Mouse (Mus musculus) liver, embryonic 13.5 days (tissue): ENCODE data around the gene Ubqln3. TPM values are rescaled to one million over a fixed set of nuclear protein-coding genes. Genes with fewer than 3 reads are reported as not detected.

ENCODE experiments used
- ATAC-seq: fragments of 200-750 bp; cut with Nextera tagmentation; 2 replicates; pipeline ENCODE4 v1.8.0; 2017; ENCODE audit warnings: low read depth, mild to moderate bottlenecking, moderate number of reproducible peaks, moderate library complexity
- DNase-seq: peaks from one replicate; pipeline ENCODE4 v3.0.0; 2022
- H3K27ac ChIP-seq: fragments of 300-500 bp; sonication (generic); 2 replicates; pipeline ENCODE4 v1.5.1; 2015; ENCODE audit warnings: moderate library complexity, mild to moderate bottlenecking, inconsistent platforms
- H3K27me3 ChIP-seq: fragments of 300-500 bp; sonication (generic); 2 replicates; pipeline ENCODE4 v1.6.1; 2015; ENCODE audit warnings: mild to moderate bottlenecking, inconsistent platforms
- H3K36me3 ChIP-seq: fragments of 300-500 bp; sonication (generic); 2 replicates; pipeline ENCODE4 v1.6.1; 2015; ENCODE audit warnings: mild to moderate bottlenecking, inconsistent platforms
- H3K4me1 ChIP-seq: fragments of 300-500 bp; sonication (generic); replicated peaks from 2 replicates; pipeline ENCODE4 v1.6.1; 2015; ENCODE audit warnings: inconsistent platforms
- H3K4me2 ChIP-seq: fragments of 300-500 bp; sonication (generic); 2 replicates; pipeline ENCODE4 v1.6.1; 2015; ENCODE audit warnings: inconsistent platforms, mild to moderate bottlenecking, moderate library complexity
- H3K4me3 ChIP-seq: fragments of 300-500 bp; sonication (generic); replicated peaks from 2 replicates; pipeline ENCODE4 v1.5.1; 2015; ENCODE audit warnings: mild to moderate bottlenecking, inconsistent platforms
- H3K9ac ChIP-seq: fragments of 300-500 bp; sonication (generic); 2 replicates; pipeline ENCODE4 v1.6.1; 2015; ENCODE audit warnings: mild to moderate bottlenecking, inconsistent platforms
- H3K9me3 ChIP-seq: fragments of 300-500 bp; sonication (generic); replicated peaks from 2 replicates; pipeline ENCODE4 v1.6.1; 2016; ENCODE audit warnings: inconsistent platforms
- WGBS: fragments of 180-500 bp; shearing (Covaris S2); methylation state at CpG from one replicate; pipeline ENCODE4 v1.1.7; 2015; ENCODE audit not compliant: insufficient replicate concordance; 5-methylcytosine and 5-hydroxymethylcytosine counted together
- polyA plus RNA-seq: library from polyadenylated mRNA; unstranded; fragments of >200 nt; fragmentation: Nextera tagmentation; extraction: Ambion mirVana; gene quantifications from 2 replicates; pipeline ENCODE4 v1.2.1, GENCODE M21; 2015

Ubqln3 gene
- polyA plus RNA-seq, 1 experiment from 2014 or later = not detected

DNA sequence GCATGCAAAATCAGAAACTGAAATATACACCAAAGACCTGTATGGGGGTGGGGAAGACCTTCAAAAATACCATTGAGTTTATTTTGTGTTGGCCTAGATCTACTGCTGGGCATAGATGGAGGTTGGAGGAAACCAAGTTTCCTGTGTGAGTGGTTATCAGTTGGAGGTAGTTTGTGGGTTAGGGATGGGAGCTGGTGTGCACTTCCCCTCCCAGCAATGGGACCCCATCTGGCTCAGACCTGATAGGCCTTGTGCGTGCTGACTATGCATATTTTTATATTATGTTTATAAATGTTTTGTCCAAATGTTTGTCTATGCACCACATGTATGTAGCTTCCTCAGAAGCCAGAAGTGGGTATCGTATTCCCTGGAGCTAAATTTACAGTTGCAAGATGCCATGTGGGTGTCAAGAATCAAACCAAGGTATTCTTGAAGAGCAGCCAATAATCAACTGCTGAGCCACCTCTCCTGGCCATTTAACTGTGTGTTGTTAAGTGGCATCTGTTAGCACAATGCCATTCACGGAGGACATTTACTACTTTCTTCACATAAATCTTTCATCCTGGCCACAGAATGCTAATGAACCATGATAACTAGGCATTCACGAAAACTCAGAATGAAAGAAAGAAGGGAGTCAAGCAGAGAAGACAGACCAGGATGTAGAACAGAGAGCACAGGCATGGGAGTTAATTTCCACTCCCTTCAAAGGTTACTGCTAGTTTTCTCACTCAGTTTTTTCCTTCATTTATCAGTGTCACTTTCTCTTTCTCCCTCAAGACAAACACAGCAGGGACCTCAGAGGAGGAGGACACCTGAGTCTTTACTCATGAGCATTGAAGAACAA, 38.9 kb downstream of the Ubqln3 start:
- Histone ChIP-seq H3K9ac (no peak overlapping the region), H3K36me3 (no peaks in the 10 kb centered on the region), H3K4me3 (no peak overlapping the region), H3K4me1 (no peaks in the 10 kb centered on the region), H3K9me3 (no peaks in the 10 kb centered on the region), H3K4me2 (no peak overlapping the region), H3K27ac (no peak overlapping the region), H3K27me3 (no peaks in the 10 kb centered on the region)
- no peak for DNase-seq
- peak; percentile 74 for ATAC-seq
- 18% methylated on average over 4 of the region's 4 CpGs for WGBS

Other genes with a start within 250 kb of the Ubqln3 start
- gene Olfr64, start 248.8 kb downstream of the Ubqln3 start, polyA plus RNA-seq = not detected in 2 replicates
- not detected in 2 replicates for gene Olfr65, start 239.8 kb downstream of the Ubqln3 start, polyA plus RNA-seq
- gene Olfr631, start 214.5 kb downstream of the Ubqln3 start, polyA plus RNA-seq = 0.12 TPM in 1 of 2 replicates, not detected in the other
- 0.21 and 0.33 TPM in 2 replicates for gene Olfr632, start 208.9 kb downstream of the Ubqln3 start, polyA plus RNA-seq
- not detected in 2 replicates for gene Olfr633, start 198.8 kb downstream of the Ubqln3 start, polyA plus RNA-seq
- gene Olfr635, start 172.1 kb downstream of the Ubqln3 start, polyA plus RNA-seq = not detected in 2 replicates
- not detected in 2 replicates for gene Olfr638, start 144.5 kb downstream of the Ubqln3 start, polyA plus RNA-seq
- gene Olfr639, start 126.0 kb downstream of the Ubqln3 start, polyA plus RNA-seq = not detected in 2 replicates
- not detected in 2 replicates for gene Olfr640, start 117.7 kb downstream of the Ubqln3 start, polyA plus RNA-seq
- not detected in 2 replicates for gene Olfr641, start 107.8 kb downstream of the Ubqln3 start, polyA plus RNA-seq
- not detected in 2 replicates for gene Olfr642, start 90.6 kb downstream of the Ubqln3 start, polyA plus RNA-seq
- not detected in 2 replicates for gene 4930516K23Rik, start 81.8 kb downstream of the Ubqln3 start, polyA plus RNA-seq
- not detected in 2 replicates for gene Olfr644, start 71.4 kb downstream of the Ubqln3 start, polyA plus RNA-seq
- gene Olfr645, start 57.8 kb downstream of the Ubqln3 start, polyA plus RNA-seq = not detected in 2 replicates
- not detected in 2 replicates for gene Olfr646, start 38.4 kb downstream of the Ubqln3 start, polyA plus RNA-seq
- gene Ubqln5, start 13.5 kb downstream of the Ubqln3 start, polyA plus RNA-seq = not detected in 2 replicates
- gene Olfr643, start 5.9 kb downstream of the Ubqln3 start, polyA plus RNA-seq = not detected in 2 replicates
- not detected in 2 replicates for gene Ubqlnl, start 7.3 kb upstream of the Ubqln3 start, polyA plus RNA-seq
- gene Olfm5, start 21.6 kb upstream of the Ubqln3 start, polyA plus RNA-seq = 0.15 TPM in 1 of 2 replicates, not detected in the other
- gene Olfr648, start 40.1 kb upstream of the Ubqln3 start, polyA plus RNA-seq = 0.03 and 0.05 TPM in 2 replicates
- not detected in 2 replicates for gene Olfr649, start 52.7 kb upstream of the Ubqln3 start, polyA plus RNA-seq
- gene Trim6, start 75.5 kb upstream of the Ubqln3 start, polyA plus RNA-seq = 0.77 and 0.89 TPM in 2 replicates
- gene Trim34a, start 101.2 kb upstream of the Ubqln3 start, polyA plus RNA-seq = 0.90 and 1.7 TPM in 2 replicates
- gene Trim5, start 144.8 kb upstream of the Ubqln3 start, polyA plus RNA-seq = 0.31 and 0.37 TPM in 2 replicates
- 3.4 and 3.6 TPM in 2 replicates for gene Trim12a, start 172.2 kb upstream of the Ubqln3 start, polyA plus RNA-seq
- not detected in 2 replicates for gene Trim34b, start 186.2 kb upstream of the Ubqln3 start, polyA plus RNA-seq
- 1.2 TPM in 2 replicates for gene Trim12c, start 210.1 kb upstream of the Ubqln3 start, polyA plus RNA-seq
- gene Trim30b, start 226.6 kb upstream of the Ubqln3 start, polyA plus RNA-seq = 0.08 and 0.09 TPM in 2 replicates